Mouse (Mus musculus): ENCODE measurements around the gene Tnxb.

The Tnxb gene

GRCm38 (mm10) chr17:34643944-34644343, 26.4 kb upstream of the Tnxb start:
- DNase-seq (ENCODE audit: low read depth, low spot score), result no peak

DNA sequence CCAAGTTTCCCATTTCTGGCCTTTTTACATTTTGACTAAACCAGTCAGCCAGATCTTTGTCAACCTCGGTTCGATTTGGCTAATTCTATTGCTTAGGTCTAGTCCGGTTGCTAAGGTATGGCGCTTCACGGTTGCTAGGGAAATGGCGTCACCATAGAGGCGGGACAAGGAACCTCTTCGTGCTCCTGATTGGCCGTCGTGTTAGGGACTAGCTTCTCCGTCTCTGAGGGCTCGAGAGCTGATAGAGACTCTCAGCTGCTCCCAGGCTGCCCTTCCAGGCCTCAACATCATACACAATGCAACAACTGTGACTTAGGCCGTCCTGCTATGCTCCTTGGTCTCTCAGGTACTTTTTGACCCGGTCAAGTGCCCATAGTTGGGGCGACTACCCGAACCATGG, 25.7 kb upstream of the Tnxb start, which contains the start of gene Fkbpl:
Gene Fkbpl (plus strand): TSS at position 157 of the 400 bp plus-strand sequence.
- DNase-seq (ENCODE audit: low read depth, low spot score), result peak; percentile 97

DNA sequence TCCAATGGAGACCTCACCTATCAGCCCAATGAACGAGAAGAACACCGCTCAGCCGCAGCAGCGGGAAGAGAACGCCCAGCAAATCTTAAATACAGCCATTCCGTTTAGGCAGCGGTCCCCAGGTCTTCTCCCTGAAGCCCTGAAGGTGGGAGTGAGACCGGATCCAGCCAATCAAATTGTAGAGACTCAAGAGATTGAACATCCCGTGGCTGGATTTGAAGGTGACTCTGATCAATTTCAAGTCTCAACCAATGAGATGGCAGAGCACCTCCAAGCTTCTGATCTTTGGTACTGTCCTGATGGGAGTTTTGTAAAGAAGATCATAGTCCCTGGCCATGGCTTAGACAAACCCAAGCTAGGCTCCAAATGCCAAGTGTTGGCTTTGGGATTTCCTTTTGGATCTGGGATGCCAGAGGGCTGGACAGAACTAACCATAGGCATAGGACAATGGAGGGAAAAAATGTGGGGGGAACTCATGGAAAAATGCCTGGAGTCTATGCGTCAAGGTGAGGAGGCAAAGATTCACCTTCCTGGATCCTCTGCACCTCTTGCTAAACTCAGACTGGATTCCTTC, 25.0 kb upstream of the Tnxb start:
- DNase-seq (ENCODE audit: low read depth, low spot score), result no peak

DNA sequence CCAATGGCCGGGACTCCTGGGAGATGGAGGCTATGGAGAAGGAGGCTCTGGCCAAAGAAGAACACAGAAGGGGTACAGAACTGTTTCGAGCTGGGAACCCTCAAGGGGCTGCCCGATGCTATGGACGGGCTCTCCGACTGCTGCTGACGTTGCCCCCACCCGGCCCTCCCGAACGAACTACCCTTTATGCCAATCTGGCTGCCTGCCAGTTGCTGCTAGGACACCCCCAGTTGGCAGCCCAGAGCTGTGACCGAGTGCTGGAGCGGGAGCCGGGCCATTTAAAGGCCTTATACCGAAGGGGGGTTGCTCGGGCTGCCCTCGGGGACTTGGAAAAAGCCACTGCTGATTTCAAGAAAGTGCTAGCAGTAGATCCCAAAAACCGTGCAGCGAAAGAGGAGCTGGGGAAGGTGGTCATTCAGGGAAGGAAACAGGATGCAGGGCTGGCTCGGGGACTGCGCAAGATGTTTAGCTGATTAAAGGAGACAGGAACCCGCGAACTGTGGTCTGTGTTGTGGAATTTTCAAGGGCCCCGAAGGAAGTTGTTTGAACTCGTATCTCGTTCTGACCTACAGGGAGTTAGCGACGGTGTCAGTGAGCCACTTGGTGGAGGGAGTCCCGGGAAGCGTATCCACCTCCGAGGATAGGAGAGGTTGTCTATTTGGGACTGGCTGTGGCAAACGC, 24.4 kb upstream of the Tnxb start:
- no peak for DNase-seq (ENCODE audit: low read depth, low spot score)

GRCm38 (mm10) chr17:34646906-34647787, 23.2 kb upstream of the Tnxb start, which contains the start of gene Atf6b:
Atf6b (plus strand) TSS chr17:34647146.
- peak; percentile 98 for DNase-seq (ENCODE audit: low read depth, low spot score)

GRCm38 (mm10) chr17:34648141-34648890, 22.0 kb upstream of the Tnxb start:
- no peak for DNase-seq (ENCODE audit: low read depth, low spot score)

- no peak for DNase-seq (ENCODE audit: low read depth, low spot score)
These were observed 21.1 kb upstream of the Tnxb start for GRCm38 (mm10) chr17:34649106-34649864.

DNA sequence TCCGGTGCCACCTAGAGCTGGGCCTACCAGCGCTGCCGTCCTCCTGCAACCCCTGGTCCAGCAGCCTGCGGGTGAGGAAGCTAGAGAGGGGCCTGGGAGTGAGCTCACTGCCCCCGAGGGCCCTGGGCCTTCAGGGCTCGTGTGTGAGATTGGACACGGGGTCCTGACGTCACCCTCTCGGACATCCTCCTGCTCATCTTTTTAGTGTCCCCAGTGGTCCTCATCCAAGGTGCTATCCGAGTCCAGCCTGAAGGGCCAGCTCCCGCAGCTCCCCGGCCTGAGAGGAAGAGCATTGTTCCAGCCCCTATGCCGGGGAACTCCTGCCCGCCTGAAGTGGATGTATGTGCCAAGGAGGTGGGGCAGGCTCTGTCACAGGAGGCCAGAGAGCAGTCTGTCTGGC, 19.6 kb upstream of the Tnxb start:
- no peak for DNase-seq (ENCODE audit: low read depth, low spot score)

DNA sequence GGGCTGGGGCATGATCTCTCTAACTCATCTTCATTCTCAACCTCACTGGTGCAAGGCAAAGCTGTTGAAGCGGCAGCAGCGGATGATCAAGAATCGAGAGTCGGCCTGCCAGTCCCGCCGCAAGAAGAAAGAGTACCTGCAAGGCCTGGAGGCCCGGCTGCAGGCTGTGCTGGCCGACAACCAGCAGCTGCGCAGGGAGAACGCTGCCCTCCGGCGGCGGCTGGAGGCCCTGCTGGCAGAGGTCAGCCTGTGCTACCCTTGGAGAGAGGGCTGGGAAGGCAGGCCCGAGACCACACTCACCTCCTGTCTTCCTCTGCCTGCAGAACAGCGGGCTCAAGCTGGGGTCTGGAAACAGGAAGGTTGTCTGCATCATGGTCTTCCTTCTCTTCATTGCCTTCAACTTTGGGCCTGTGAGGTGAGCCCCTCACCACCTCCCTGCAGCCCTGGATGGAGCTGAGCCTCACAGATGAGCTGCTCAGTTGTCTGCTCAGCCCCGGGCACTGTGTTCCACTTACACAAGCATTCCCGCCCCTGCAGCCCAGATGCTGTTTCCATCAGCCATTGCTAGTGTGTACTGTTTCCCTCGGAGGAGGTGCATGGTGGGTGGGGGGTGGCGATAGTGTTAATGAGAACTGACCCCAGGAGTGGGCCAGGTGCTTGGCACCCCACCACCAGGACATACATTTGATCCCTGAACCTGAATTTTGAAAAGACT, 18.7 kb upstream of the Tnxb start:
- DNase-seq (ENCODE audit: low read depth, low spot score), result no peak

- DNase-seq (ENCODE audit: low read depth, low spot score), result no peak
These were observed 17.8 kb upstream of the Tnxb start for GRCm38 (mm10) chr17:34652546-34652945.

GRCm38 (mm10) chr17:34652985-34653384, 17.4 kb upstream of the Tnxb start:
- DNase-seq (ENCODE audit: low read depth, low spot score), result no peak

DNA sequence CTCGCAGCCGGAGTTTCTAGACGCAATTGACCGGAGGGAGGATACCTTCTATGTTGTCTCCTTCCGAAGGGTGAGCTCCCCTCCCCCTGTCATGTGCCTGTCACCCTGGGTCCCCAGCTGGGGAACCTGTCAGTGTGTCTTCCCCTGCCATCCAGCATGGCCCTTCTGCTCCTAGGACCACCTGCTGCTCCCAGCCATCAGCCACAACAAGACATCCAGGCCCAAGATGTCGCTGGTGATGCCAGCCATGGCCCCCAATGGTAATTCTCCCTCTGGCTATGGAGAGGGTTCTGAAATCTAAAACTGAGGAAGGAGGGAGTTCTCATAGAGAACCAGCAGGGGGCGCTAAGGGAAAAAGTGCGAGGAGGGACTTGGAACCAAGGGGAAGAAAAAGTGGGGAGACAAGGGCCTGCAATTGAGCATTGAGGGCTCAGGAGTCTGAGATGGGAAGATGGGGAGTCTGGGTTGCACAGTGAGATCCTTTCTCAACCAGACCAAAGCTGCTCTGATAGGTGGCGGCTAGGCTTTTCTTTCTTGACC, 16.5 kb upstream of the Tnxb start:
- DNase-seq (ENCODE audit: low read depth, low spot score), result peak; percentile 57

- DNase-seq (ENCODE audit: low read depth, low spot score), result no peak
These were observed 15.9 kb upstream of the Tnxb start for GRCm38 (mm10) chr17:34654392-34654791.

- no peak for DNase-seq (ENCODE audit: low read depth, low spot score)
These were observed 15.2 kb upstream of the Tnxb start for GRCm38 (mm10) chr17:34655160-34655559.

DNA sequence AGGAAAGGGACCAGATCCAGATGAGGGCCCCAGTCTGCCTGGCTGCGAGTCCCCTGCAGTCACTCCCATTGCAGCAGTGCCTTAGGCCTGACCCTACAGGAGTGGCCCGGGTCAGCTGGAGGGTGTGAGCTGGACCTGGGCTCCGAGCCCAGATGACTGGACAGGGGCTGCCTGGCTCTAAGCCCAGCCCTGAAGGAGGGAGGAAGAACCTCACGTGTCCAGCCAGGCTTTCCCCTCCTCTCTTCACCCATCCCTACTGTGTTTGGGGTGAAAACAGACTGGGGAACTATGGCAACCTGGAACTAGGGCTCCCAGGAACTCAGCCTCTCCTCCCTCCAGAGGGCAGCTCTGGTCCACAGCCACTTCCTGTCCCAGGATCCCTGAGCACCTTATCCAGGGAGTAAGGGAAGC, 14.7 kb upstream of the Tnxb start:
- no peak for DNase-seq (ENCODE audit: low read depth, low spot score)

DNA sequence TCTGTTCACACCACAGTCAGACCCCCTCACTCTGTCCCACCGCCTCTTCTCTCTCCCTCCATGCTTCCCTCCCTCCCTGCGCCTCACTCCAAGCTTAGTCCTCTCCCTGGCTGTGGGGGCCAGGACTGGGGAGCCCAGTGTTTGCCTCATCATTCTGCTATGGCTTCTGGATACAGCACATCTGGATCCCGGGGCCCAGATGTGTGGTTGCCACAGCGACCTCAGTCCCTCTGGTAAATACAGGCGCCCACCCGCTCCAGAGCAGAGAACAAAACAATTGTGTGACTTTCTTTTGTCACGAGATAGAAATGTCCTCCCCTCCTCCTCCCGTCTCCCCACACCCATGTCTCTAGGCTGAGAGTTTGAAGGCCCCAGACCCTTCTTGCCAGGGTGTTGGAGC, 13.7 kb upstream of the Tnxb start:
- no peak for DNase-seq (ENCODE audit: low read depth, low spot score)

- DNase-seq (ENCODE audit: low read depth, low spot score), result no peak
These were observed 13.1 kb upstream of the Tnxb start for GRCm38 (mm10) chr17:34657271-34657670.

DNA sequence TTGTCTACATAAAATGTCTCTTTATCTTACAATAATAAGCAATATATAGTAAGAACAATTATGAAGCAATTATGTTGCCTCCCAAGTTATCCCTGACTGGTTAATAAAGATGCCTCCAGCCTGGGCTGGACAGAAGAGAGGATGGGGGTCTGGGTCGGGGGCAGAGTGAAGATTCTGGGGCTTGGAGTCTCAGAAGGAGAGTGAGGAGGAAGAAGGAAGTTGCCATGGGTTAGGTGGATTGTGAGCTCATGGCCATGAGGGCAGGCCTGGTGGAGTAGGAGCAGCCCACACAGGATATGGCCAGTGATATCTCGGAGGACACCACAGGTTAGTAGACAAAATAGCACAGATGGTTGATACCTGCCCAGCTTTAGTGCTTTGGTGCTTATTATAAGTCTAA, 12.2 kb upstream of the Tnxb start:
- DNase-seq (ENCODE audit: low read depth, low spot score), result no peak

GRCm38 (mm10) chr17:34658591-34658990, 11.7 kb upstream of the Tnxb start:
- no peak for DNase-seq (ENCODE audit: low read depth, low spot score)
